Mouse (Mus musculus) thymus, postnatal 25 days (tissue): ENCODE measurements around the gene Draxin.

Experiments used
- DNase-seq: peaks from one replicate; pipeline ENCODE4 v3.0.0; 2022

The Draxin gene

GRCm38 (mm10) chr4:148082257-148083044 is 48.0 kb downstream of the Draxin start:
- DNase-seq: peak; percentile 80

GRCm38 (mm10) chr4:148081201-148081600 is 49.3 kb downstream of the Draxin start:
- no peak for DNase-seq

- no peak for DNase-seq
Measured at GRCm38 (mm10) chr4:148080597-148080973, 49.9 kb downstream of the Draxin start.

- DNase-seq: no peak
Measured at GRCm38 (mm10) chr4:148079944-148080596, 50.4 kb downstream of the Draxin start.

- DNase-seq: no peak
Measured at GRCm38 (mm10) chr4:148079212-148079611, 51.3 kb downstream of the Draxin start.

- DNase-seq: no peak
Measured at GRCm38 (mm10) chr4:148075881-148076280, 54.6 kb downstream of the Draxin start.

- peak; percentile 75 for DNase-seq
Measured at GRCm38 (mm10) chr4:148075259-148075658, 55.2 kb downstream of the Draxin start.

GRCm38 (mm10) chr4:148074521-148075189 is 55.8 kb downstream of the Draxin start:
- DNase-seq: peak; percentile 23

- DNase-seq: no peak
Measured at GRCm38 (mm10) chr4:148071508-148071907, 59.0 kb downstream of the Draxin start.

GRCm38 (mm10) chr4:148069602-148070218 is 60.8 kb downstream of the Draxin start:
- DNase-seq: no peak

GRCm38 (mm10) chr4:148067346-148067745 is 63.2 kb downstream of the Draxin start:
- no peak for DNase-seq

- no peak for DNase-seq
Measured at GRCm38 (mm10) chr4:148066401-148066744, 64.1 kb downstream of the Draxin start.

GRCm38 (mm10) chr4:148065702-148066400 is 64.6 kb downstream of the Draxin start:
- no peak for DNase-seq

- DNase-seq: no peak
Measured at GRCm38 (mm10) chr4:148061086-148061480, 69.4 kb downstream of the Draxin start.

- peak; percentile 23 for DNase-seq
Measured at GRCm38 (mm10) chr4:148060120-148061085, 70.1 kb downstream of the Draxin start.

GRCm38 (mm10) chr4:148058993-148059392 is 71.5 kb downstream of the Draxin start:
- no peak for DNase-seq

- no peak for DNase-seq
Measured at GRCm38 (mm10) chr4:148058218-148058819, 72.2 kb downstream of the Draxin start.

- no peak for DNase-seq
Measured at GRCm38 (mm10) chr4:148057661-148058209, 72.8 kb downstream of the Draxin start.

- no peak for DNase-seq
Measured at GRCm38 (mm10) chr4:148056801-148057200, 73.7 kb downstream of the Draxin start.

GRCm38 (mm10) chr4:148056246-148056645 is 74.3 kb downstream of the Draxin start:
- no peak for DNase-seq
